Mouse (Mus musculus) stomach, postnatal 0 days (tissue): ENCODE data around the gene Rabl3. TPM values are rescaled to one million over a fixed set of nuclear protein-coding genes. Genes with fewer than 3 reads are reported as not detected.

Source experiments
- ATAC-seq: fragments of 200-750 bp; cut with Nextera tagmentation; 2 replicates; pipeline ENCODE4 v1.8.0; 2017; ENCODE audit not compliant: low FRiP score, low TSS enrichment
- DNase-seq: peaks from one replicate; pipeline ENCODE4 v3.0.0-alpha.2; 2016; ENCODE audit warnings: low spot score
- H3K27ac ChIP-seq: fragments of 300-500 bp; sonication (generic); replicated peaks from 2 replicates; pipeline ENCODE4 v1.5.1; 2014; ENCODE audit warnings: mild to moderate bottlenecking, control low read depth
- H3K27me3 ChIP-seq: fragments of 300-500 bp; sonication (generic); 2 replicates; pipeline ENCODE4 v1.6.1; 2014; ENCODE audit warnings: low read length; ENCODE audit not compliant: control insufficient read depth, insufficient read depth
- H3K36me3 ChIP-seq: fragments of 300-500 bp; sonication (generic); 2 replicates; pipeline ENCODE4 v1.6.1; 2014; ENCODE audit warnings: low read length, mixed read lengths; ENCODE audit not compliant: control insufficient read depth, insufficient read depth
- H3K4me1 ChIP-seq: fragments of 300-500 bp; sonication (generic); replicated peaks from 2 replicates; pipeline ENCODE4 v1.6.1; 2014; ENCODE audit warnings: antibody characterized with exemption; ENCODE audit not compliant: control insufficient read depth, insufficient read depth
- H3K4me2 ChIP-seq: fragments of 300-500 bp; sonication (generic); replicated peaks from 2 replicates; pipeline ENCODE4 v1.6.1; 2014; ENCODE audit warnings: low read depth, mild to moderate bottlenecking, control low read depth, moderate library complexity
- H3K4me3 ChIP-seq: fragments of 300-500 bp; sonication (generic); 2 replicates; pipeline ENCODE4 v1.5.1; 2014; ENCODE audit warnings: low read depth, low read length, control low read depth
- H3K9ac ChIP-seq: fragments of 300-500 bp; sonication (generic); 2 replicates; pipeline ENCODE4 v1.6.1; 2014; ENCODE audit warnings: mild to moderate bottlenecking, low read length, control low read depth, mixed read lengths
- H3K9me3 ChIP-seq: fragments of 300-500 bp; sonication (generic); 2 replicates; pipeline ENCODE4 v1.6.1; 2016; ENCODE audit warnings: low read length; ENCODE audit not compliant: control insufficient read depth
- CTCF ChIP-seq: IDR thresholded peaks from 2 replicates; pipeline ENCODE4 v1.5.1; 2016; ENCODE audit warnings: antibody characterized with exemption, low read depth, mild to moderate bottlenecking, moderate library complexity
- EP300 ChIP-seq: optimal IDR thresholded peaks from 2 replicates; pipeline ENCODE3; 2016; ENCODE audit warnings: antibody characterized with exemption
- WGBS: fragments of 180-500 bp; shearing (Covaris S2); extraction: QIAGEN DNeasy Blood & Tissue Kit; methylation state at CpG from one replicate; pipeline ENCODE4 v1.1.7; 2014; 5-methylcytosine and 5-hydroxymethylcytosine counted together
- polyA plus RNA-seq: library from polyadenylated mRNA; unstranded; fragments of >200 nt; fragmentation: Nextera tagmentation; extraction: Ambion mirVana; gene quantifications from 2 replicates; pipeline ENCODE4 v1.2.1, GENCODE M21; 2015

Rabl3 gene
- polyA plus RNA-seq, 1 experiment from 2014 or later: 13.2 TPM

DNA sequence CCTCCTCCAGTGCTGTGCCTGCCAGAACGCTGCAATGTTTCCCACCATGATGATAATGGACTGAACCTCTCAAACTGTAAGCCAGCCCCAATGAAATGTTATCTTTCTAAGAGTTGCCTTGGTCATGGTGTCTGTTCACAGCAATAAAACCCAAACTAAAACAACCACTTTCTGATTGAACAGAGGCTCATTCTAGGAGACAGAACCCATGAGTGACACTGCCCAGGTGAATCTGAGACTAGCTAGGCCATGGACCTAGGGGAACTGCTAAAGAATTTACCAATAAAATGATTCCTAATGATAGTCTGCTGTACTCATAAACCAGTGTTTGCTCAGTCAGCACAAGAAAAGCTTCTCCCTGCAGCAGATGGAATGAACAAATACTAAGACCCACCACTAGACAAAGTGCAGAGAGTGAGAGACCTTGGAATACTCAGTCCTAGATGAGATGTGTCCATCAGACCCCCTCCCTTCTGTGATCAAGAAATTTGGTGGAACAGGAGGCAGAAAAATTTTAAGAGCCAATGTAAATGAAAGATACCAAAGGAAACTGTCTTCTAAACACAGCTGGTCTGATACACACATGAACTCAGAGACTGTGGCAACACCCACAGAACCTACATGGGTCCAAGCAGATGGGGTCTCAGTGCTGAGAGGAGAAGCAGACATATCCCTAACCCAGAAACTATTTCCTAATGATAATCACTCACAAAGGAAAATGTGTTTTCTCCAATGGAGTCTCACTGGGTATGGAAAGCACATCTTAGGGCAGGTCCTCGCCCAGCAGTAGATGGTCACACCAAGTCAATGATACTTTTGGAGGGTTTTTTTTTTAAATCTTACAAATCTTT, 19.3 kb upstream of the Rabl3 start:
- DNase-seq: no peak
- Histone ChIP-seq H3K4me2 (no peak overlapping the region), H3K27me3 (no peaks in the 10 kb centered on the region), H3K9ac (no peak overlapping the region), H3K9me3 (no peaks in the 10 kb centered on the region), H3K4me3 (no peak overlapping the region), H3K27ac (no peak overlapping the region), H3K4me1 (no peaks in the 10 kb centered on the region), H3K36me3 (peaks cover 14% of the 10 kb centered on the region; the same call in 1 of the 2 replicates)
- 94% methylated on average over 2 of the region's 2 CpGs for WGBS
- TF ChIP-seq EP300 (no peak), CTCF (no peak)
- no peak for ATAC-seq

DNA sequence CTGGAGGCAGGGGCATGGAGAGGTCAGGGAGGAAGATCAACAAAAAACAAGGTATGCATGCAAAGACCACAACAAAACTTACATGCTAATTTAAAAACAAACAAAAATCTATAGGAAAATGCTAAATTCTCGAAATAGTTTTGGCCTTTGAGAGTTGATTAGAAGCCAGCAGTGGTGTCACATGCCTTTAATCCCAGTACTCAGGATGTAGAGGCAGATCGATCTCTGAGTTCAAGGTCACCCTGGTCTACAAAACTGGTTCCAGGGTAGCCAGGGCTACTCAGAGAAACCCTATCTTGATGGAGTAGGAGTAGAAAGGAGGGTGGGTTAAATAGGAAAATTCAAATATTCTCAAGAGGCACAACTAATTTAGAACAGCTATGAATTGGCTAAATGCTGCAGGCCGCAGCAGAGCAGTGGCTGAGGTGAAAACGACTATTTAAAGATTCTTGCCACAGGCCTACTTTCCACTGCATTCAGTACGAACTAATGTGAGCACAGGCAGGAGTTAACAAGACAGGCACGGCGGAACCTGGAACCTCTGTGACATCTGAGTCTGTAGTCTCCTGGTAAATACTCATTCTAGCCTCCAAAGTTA, 17.5 kb upstream of the Rabl3 start:
- Histone ChIP-seq H3K9ac (no peak overlapping the region), H3K27me3 (no peaks in the 10 kb centered on the region), H3K4me1 (no peaks in the 10 kb centered on the region), H3K4me3 (no peak overlapping the region), H3K27ac (no peak overlapping the region), H3K9me3 (no peaks in the 10 kb centered on the region), H3K36me3 (peaks cover 11% of the 10 kb centered on the region; the same call in 1 of the 2 replicates), H3K4me2 (no peak overlapping the region)
- no peak for DNase-seq
- WGBS: 93% methylated on average over 7 of the region's 7 CpGs
- no peak for ATAC-seq
- no peak for TF ChIP-seq EP300

DNA sequence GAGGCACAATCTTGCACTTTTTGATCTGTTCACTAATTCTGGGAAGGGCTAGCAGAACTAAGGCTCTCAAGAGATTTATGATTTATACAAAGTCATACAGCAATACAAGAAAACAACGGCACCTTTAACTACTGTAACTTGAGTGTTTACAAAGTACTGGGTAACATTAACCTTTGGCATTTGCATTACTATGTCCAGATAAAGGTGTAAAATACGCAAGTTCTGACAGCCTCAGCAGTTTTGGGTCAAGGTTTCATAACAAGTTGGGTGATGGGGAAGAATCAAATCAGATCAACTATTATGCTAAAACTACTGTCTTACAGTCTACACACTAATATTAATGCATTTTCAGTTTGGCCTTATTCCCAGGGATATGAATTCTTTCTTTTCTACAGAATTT, 14.6 kb upstream of the Rabl3 start:
- no peak for ATAC-seq
- TF ChIP-seq CTCF (no peak), EP300 (no peak)
- H3K9ac ChIP-seq: no peak overlapping the region
- H3K4me1 ChIP-seq: no peaks in the 10 kb centered on the region
- H3K27me3 ChIP-seq: no peaks in the 10 kb centered on the region
- H3K4me2 ChIP-seq: no peak overlapping the region
- 58% methylated on average over 2 of the region's 2 CpGs for WGBS
- no peak for DNase-seq
- no peak overlapping the region for H3K4me3 ChIP-seq
- no peaks in the 10 kb centered on the region for H3K9me3 ChIP-seq
- H3K36me3 ChIP-seq: peaks cover 4% of the 10 kb centered on the region; the same call in 1 of the 2 replicates
- H3K27ac ChIP-seq: no peak overlapping the region

DNA sequence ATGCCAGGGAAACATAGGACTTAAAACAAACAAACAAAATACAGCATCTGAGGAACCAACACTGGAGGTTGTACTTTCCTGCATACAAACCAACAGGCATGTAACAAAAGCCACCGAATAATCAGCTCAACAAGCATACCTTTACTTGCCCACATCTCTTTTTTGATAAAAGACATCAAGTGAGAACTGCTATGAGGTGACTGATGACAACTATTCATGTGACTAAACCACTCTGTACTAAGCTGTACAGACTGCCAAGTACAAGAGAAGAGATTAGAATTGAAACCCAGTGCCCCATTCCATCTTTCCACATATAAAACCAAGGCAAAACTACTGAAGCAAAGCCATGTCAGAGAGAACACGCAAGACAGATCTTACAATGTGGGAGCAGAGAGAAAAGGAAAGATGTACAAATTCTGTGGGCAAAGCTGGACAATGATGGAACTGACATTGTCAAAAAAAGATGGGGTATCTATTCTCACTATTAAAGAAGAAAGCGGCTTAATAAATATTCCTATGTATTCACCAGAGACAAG, 12.9 kb upstream of the Rabl3 start:
- Histone ChIP-seq H3K9ac (no peak overlapping the region), H3K4me1 (no peaks in the 10 kb centered on the region), H3K27ac (no peak overlapping the region), H3K4me2 (no peak overlapping the region), H3K4me3 (no peak overlapping the region), H3K27me3 (no peaks in the 10 kb centered on the region), H3K36me3 (peaks cover 2% of the 10 kb centered on the region; the same call in 1 of the 2 replicates), H3K9me3 (no peaks in the 10 kb centered on the region)
- no peak for ATAC-seq
- whole genome bisulfite sequencing: 90% methylated on average over 3 of the region's 3 CpGs
- no peak for DNase-seq
- TF ChIP-seq EP300 (no peak), CTCF (no peak)

DNA sequence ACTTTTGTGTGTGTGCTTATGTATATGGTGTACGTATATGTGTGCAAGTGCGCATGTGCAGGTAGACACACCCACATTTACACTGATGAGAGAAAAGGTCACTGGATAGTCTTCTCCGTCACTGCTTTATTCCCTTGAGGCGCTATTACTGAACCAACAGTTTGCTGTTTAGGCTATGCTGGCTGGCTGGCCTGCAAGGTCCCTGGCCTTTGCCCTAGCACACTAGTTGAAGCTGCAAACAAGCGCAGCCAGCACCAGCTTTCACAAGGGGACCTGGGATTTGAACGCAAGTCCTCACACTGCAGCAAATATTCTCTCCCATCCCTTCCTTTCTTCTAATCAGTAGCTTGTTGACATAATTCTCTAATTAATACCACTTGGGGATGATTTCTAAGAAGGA, 9.5 kb upstream of the Rabl3 start:
- DNase-seq (no peak), ATAC-seq (no peak)
- no peak overlapping the region for H3K4me2 ChIP-seq
- 91% methylated on average over 6 of the region's 6 CpGs for whole genome bisulfite sequencing
- no peak for TF ChIP-seq CTCF
- no peak for TF ChIP-seq EP300
- H3K27me3 ChIP-seq: no peaks in the 10 kb centered on the region
- H3K4me1 ChIP-seq: no peaks in the 10 kb centered on the region
- no peaks in the 10 kb centered on the region; the same call in 1 of the 2 replicates for H3K36me3 ChIP-seq
- H3K9me3 ChIP-seq: no peaks in the 10 kb centered on the region
- H3K9ac ChIP-seq: no peak overlapping the region
- no peak overlapping the region for H3K27ac ChIP-seq
- no peak overlapping the region for H3K4me3 ChIP-seq

DNA sequence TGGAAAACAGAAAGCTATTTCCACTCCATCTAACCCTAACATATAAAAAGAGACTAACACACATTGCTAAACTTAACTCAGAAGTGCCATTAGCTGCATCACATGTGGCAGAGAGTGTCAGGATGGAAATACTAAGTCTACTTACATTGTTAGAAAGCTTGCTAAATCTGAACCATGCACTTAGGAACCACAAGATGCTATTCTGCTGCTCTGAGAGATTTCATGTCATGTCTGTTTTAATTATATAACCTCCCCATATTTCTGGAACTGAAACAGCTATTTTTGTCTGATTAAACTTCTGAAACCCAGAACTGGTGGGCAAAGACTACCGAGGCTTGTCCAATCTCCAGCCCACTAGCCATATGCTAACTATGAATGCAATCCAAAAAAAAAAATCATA, 7.6 kb upstream of the Rabl3 start:
- no peak for DNase-seq
- Histone ChIP-seq H3K27me3 (no peaks in the 10 kb centered on the region), H3K9ac (no peak overlapping the region), H3K4me2 (no peak overlapping the region), H3K4me3 (no peak overlapping the region), H3K4me1 (no peaks in the 10 kb centered on the region), H3K9me3 (no peaks in the 10 kb centered on the region), H3K27ac (no peak overlapping the region), H3K36me3 (no peaks in the 10 kb centered on the region)
- no peak for ATAC-seq
- 91% methylated on average over 1 of the region's 1 CpGs for WGBS
- TF ChIP-seq CTCF (no peak), EP300 (no peak)
